In genomic region chr8:114505351-114506347, GRCm38 (mm10) we compare ENCODE assay signal across 11 mouse cellular contexts.
A peak's percentile ranks its signal among the peaks of the same experiment; 100 is the strongest.
DNase-seq lines count a peak whose midpoint lies in the region; ATAC-seq and TF ChIP-seq lines count a peak whose summit lies in the region.
"Had no signal": no experiment of that assay in that cellular context is flagged by ENCODE, and none has a peak within 500 bp of the region (broad histone marks: within the 10 kb centered on the region; RNA-seq: fewer than 3 reads in every experiment).

No protein-coding gene starts in this region.

- no peak for TF ChIP-seq POLR2A in kidney, adult 2 months (IDR thresholded peaks at IDR 0.05; ENCODE audit: low read depth, low read length)

- peak; percentile 69 for ATAC-seq in common myeloid progenitor, adult 5-6 weeks (replicated peaks; ENCODE audit: low read depth, poor library complexity, severe bottlenecking)
- ATAC-seq in embryonic facial prominence, embryonic 15.5 days (ENCODE audit: insufficient number of reproducible peaks, low FRiP score, low TSS enrichment, low read depth): no peak; the same call in 1 of the 2 replicates
- ATAC-seq in megakaryocyte progenitor cell, adult 5-6 weeks (replicated peaks; ENCODE audit: poor library complexity): peak; percentile 14; the same call in 1 of the 2 replicates

- H3K27ac ChIP-seq in kidney, adult 2 months (ENCODE audit: insufficient read depth, low read depth, low read length): no peak overlapping the region
- H3K27ac ChIP-seq in embryonic facial prominence, embryonic 15.5 days (replicated peaks): peak overlapping the region; percentile 76
- H3K27ac ChIP-seq: macrophage had no signal

- peak overlapping the region; percentile 48 for H3K4me2 ChIP-seq in embryonic facial prominence, embryonic 15.5 days (replicated peaks)

- WGBS in kidney, adult 2 months: 78% methylated on average over 18 of the region's 18 CpGs
- 60% methylated on average over 18 of the region's 18 CpGs for WGBS in embryonic facial prominence, embryonic 15.5 days

- TF ChIP-seq CTCF in kidney, adult 2 months (conservative IDR thresholded peaks at IDR 0.05; ENCODE audit: insufficient read depth, insufficient read length, low read depth, low read length): no peak

- no peaks in the 10 kb centered on the region for H3K36me3 ChIP-seq in kidney, adult 2 months (ENCODE audit: control insufficient read depth, insufficient read depth, low read length)
- H3K36me3 ChIP-seq in embryonic facial prominence, embryonic 15.5 days: no peaks in the 10 kb centered on the region

- no peaks in the 10 kb centered on the region for H3K27me3 ChIP-seq in kidney, adult 2 months (replicated peaks; ENCODE audit: control insufficient read depth, insufficient read depth, low read length)
- 0 out of 2 replicates have a peak, but pooled peaks cover 3% of the 10 kb centered on the region for H3K27me3 ChIP-seq in embryonic facial prominence, embryonic 15.5 days

- no peaks in the 10 kb centered on the region for H3K4me1 ChIP-seq in kidney, adult 2 months (ENCODE audit: control insufficient read depth, insufficient read depth, low read length)
- peaks cover 25% of the 10 kb centered on the region for H3K4me1 ChIP-seq in embryonic facial prominence, embryonic 15.5 days

- no peak overlapping the region for H3K4me3 ChIP-seq in kidney, adult 2 months (ENCODE audit: insufficient read depth, low read depth, low read length)
- peak overlapping the region; percentile 24 for H3K4me3 ChIP-seq in embryonic facial prominence, embryonic 15.5 days (replicated peaks)

- H3K9ac ChIP-seq in embryonic facial prominence, embryonic 15.5 days: no peak overlapping the region

- no peaks in the 10 kb centered on the region for H3K9me3 ChIP-seq in embryonic facial prominence, embryonic 15.5 days (replicated peaks)

- peak; percentile 21 for DNase-seq in kidney, postnatal 10 days
- DNase-seq in kidney, adult 2 months: no peak
- DNase-seq in thymus, postnatal 10 days (ENCODE audit: low spot score in 2 of 2): no peak
- no peak for DNase-seq in ovary, postnatal 10 days (ENCODE audit: low spot score)
- DNase-seq: adrenal gland, postnatal 14 days; cerebellum, adult 2 months; gastrocnemius, postnatal 10 days had no signal
